ENCODE assay signal across 28 mouse cellular contexts in genomic region chr1:194225786-194226185, GRCm38 (mm10).
DNase-seq lines count a peak whose midpoint lies in the region; ATAC-seq and TF ChIP-seq lines count a peak whose summit lies in the region.
"Had no signal": no experiment of that assay in that cellular context is flagged by ENCODE, and none has a peak within 500 bp of the region (broad histone marks: within the 10 kb centered on the region; RNA-seq: fewer than 3 reads in every experiment).

No protein-coding gene starts in this region.

- no peaks in the 10 kb centered on the region for H3K27me3 ChIP-seq in neural tube, embryonic 13.5 days
- no peaks in the 10 kb centered on the region for H3K27me3 ChIP-seq in forebrain, embryonic 14.5 days (replicated peaks; ENCODE audit: control insufficient read depth, insufficient read depth, low read length)
- no peaks in the 10 kb centered on the region for H3K27me3 ChIP-seq in hindbrain, postnatal 0 days (ENCODE audit: insufficient read depth, low read length)
- H3K27me3 ChIP-seq: CH12.LX; intestine, embryonic 15.5 days; limb, embryonic 12.5 days; megakaryocyte, embryonic 14.5 days had no signal

- DNase-seq in layer of hippocampus, adult 2 months (ENCODE audit: low spot score in 2 of 2): no peak
- no peak for DNase-seq in layer of hippocampus, adult 9-11 months
- DNase-seq in neural tube, embryonic 10.5 days (ENCODE audit: extremely low spot score, low spot score): no peak
- DNase-seq in forebrain, embryonic 14.5 days (ENCODE audit: low spot score): peak; percentile 66
- no peak for DNase-seq in hindbrain, postnatal 0 days (ENCODE audit: low spot score)
- no peak for DNase-seq in cerebellum, postnatal 14 days
- no peak for DNase-seq in cerebellum, postnatal 25 days
- DNase-seq: adrenal gland, adult 2 months; B cell, adult 2 months; cerebellum, adult 11-12 months; gastrocnemius, adult 2 months; heart, postnatal 4 days; kidney, adult 9 months; kidney, postnatal 14 days; layer of hippocampus, postnatal 36 days; lung, adult 2 months; right cerebral cortex, postnatal 14 days; spleen, adult 18-20 months had no signal

- 4% methylated on average over 1 of the region's 1 CpGs for WGBS in neural tube, embryonic 13.5 days
- WGBS in forebrain, embryonic 14.5 days: 2% methylated on average over 1 of the region's 1 CpGs
- 7% methylated on average over 1 of the region's 1 CpGs for WGBS in hindbrain, postnatal 0 days

- TF ChIP-seq CTCF in layer of hippocampus, adult 2 months (conservative IDR thresholded peaks at IDR 0.05): no peak
- TF ChIP-seq CTCF in hindbrain, postnatal 0 days (IDR thresholded peaks at IDR 0.05; ENCODE audit: low read depth): no peak

- ATAC-seq in neural tube, embryonic 13.5 days (ENCODE audit: low read depth): no peak
- ATAC-seq in forebrain, embryonic 14.5 days: peak; percentile 18; the same call in 1 of the 2 replicates
- ATAC-seq in hindbrain, postnatal 0 days: no peak
- ATAC-seq: intestine, embryonic 15.5 days; Patski had no signal

- H3K4me3 ChIP-seq in layer of hippocampus, adult 2 months: no peak overlapping the region
- H3K4me3 ChIP-seq in neural tube, embryonic 13.5 days: no peak overlapping the region
- H3K4me3 ChIP-seq in forebrain, embryonic 14.5 days (ENCODE audit: low read depth, low read length): no peak overlapping the region
- no peak overlapping the region for H3K4me3 ChIP-seq in hindbrain, postnatal 0 days (ENCODE audit: low read length)
- H3K4me3 ChIP-seq: embryonic facial prominence, embryonic 12.5 days; gastrocnemius, adult 2 months; heart, embryonic 15.5 days; intestine, embryonic 15.5 days; limb, embryonic 12.5 days; megakaryocyte, embryonic 14.5 days had no signal

- H3K4me2 ChIP-seq in neural tube, embryonic 13.5 days: no peak overlapping the region
- H3K4me2 ChIP-seq in forebrain, embryonic 14.5 days (ENCODE audit: low read length): no peak overlapping the region
- no peak overlapping the region for H3K4me2 ChIP-seq in hindbrain, postnatal 0 days (ENCODE audit: low read depth, low read length)
- H3K4me2 ChIP-seq: embryonic facial prominence, embryonic 12.5 days; heart, embryonic 15.5 days; intestine, embryonic 15.5 days; limb, embryonic 12.5 days; liver, embryonic 11.5 days had no signal

- H3K9me3 ChIP-seq in neural tube, embryonic 13.5 days: no peaks in the 10 kb centered on the region
- no peaks in the 10 kb centered on the region for H3K9me3 ChIP-seq in forebrain, embryonic 14.5 days (replicated peaks; ENCODE audit: control insufficient read depth, low read length)
- H3K9me3 ChIP-seq in hindbrain, postnatal 0 days (ENCODE audit: low read length): no peaks in the 10 kb centered on the region
- H3K9me3 ChIP-seq: embryonic facial prominence, embryonic 12.5 days; G1E; heart, embryonic 15.5 days; intestine, embryonic 15.5 days; limb, embryonic 12.5 days; megakaryocyte, embryonic 14.5 days had no signal

- no peak overlapping the region for H3K9ac ChIP-seq in neural tube, embryonic 13.5 days
- H3K9ac ChIP-seq in forebrain, embryonic 14.5 days (ENCODE audit: low read length): no peak overlapping the region
- H3K9ac ChIP-seq in hindbrain, postnatal 0 days (replicated peaks; ENCODE audit: low read length): no peak overlapping the region
- H3K9ac ChIP-seq: embryonic facial prominence, embryonic 12.5 days; heart, embryonic 15.5 days; intestine, embryonic 15.5 days; limb, embryonic 12.5 days had no signal

- H3K36me3 ChIP-seq in neural tube, embryonic 13.5 days: no peaks in the 10 kb centered on the region
- H3K36me3 ChIP-seq in forebrain, embryonic 14.5 days (ENCODE audit: control insufficient read depth, insufficient read depth, low read length): no peaks in the 10 kb centered on the region
- H3K36me3 ChIP-seq in hindbrain, postnatal 0 days (ENCODE audit: insufficient read depth, low read length): no peaks in the 10 kb centered on the region
- H3K36me3 ChIP-seq: embryonic facial prominence, embryonic 12.5 days; G1E; heart, embryonic 15.5 days; intestine, embryonic 15.5 days; limb, embryonic 12.5 days had no signal

- peak overlapping the region; percentile 75; the same call in 1 of the 2 replicates for H3K27ac ChIP-seq in layer of hippocampus, adult 2 months
- H3K27ac ChIP-seq in neural tube, embryonic 13.5 days (replicated peaks): peak overlapping the region; percentile 86
- H3K27ac ChIP-seq in forebrain, embryonic 14.5 days (ENCODE audit: low read depth, low read length): peak overlapping the region; percentile 89; the same call in 1 of the 2 replicates
- H3K27ac ChIP-seq in hindbrain, postnatal 0 days: peak overlapping the region; percentile 70; the same call in 1 of the 2 replicates
- H3K27ac ChIP-seq: embryonic facial prominence, embryonic 12.5 days; gastrocnemius, adult 2 months; heart, embryonic 15.5 days; limb, embryonic 12.5 days had no signal

- peaks cover 75% of the 10 kb centered on the region for H3K4me1 ChIP-seq in neural tube, embryonic 13.5 days (replicated peaks)
- H3K4me1 ChIP-seq in forebrain, embryonic 14.5 days (ENCODE audit: control insufficient read depth, insufficient read depth, low read length): peaks cover 53% of the 10 kb centered on the region
- peaks cover 8% of the 10 kb centered on the region; the same call in 1 of the 2 replicates for H3K4me1 ChIP-seq in hindbrain, postnatal 0 days (ENCODE audit: insufficient read depth, low read length)
- H3K4me1 ChIP-seq: heart, embryonic 15.5 days; limb, embryonic 12.5 days; megakaryocyte, embryonic 14.5 days had no signal
